Mouse (Mus musculus): ENCODE data around the gene H2-M11. TPM values are rescaled to one million over a fixed set of nuclear protein-coding genes. Genes with fewer than 3 reads are reported as not detected.

Gene H2-M11
- total RNA-seq (2021): not detected
- long read RNA-seq, experiment 1: 0 reads
- long read RNA-seq, experiment 2: 0 reads

- DNase-seq (ENCODE audit: low spot score in 2 of 2): no peak
Measured at GRCm38 (mm10) chr17:36546775-36547174, at the start of gene H2-M11. H2-M11 (plus strand) TSS chr17:36547075.

- no peak for DNase-seq (ENCODE audit: low spot score in 2 of 2)
Measured at GRCm38 (mm10) chr17:36500435-36500834, 46.4 kb upstream of the H2-M11 start.

- no peak for DNase-seq (ENCODE audit: low spot score in 2 of 2)
Measured at GRCm38 (mm10) chr17:36503910-36504309, 43.0 kb upstream of the H2-M11 start.

Other genes starting within 250 kb of the H2-M11 start
- not detected for gene H2-M10.1, start 220.9 kb upstream of the H2-M11 start, total RNA-seq (2021)
- not detected for gene H2-M10.3, start 178.7 kb upstream of the H2-M11 start, total RNA-seq (2021)
- not detected for gene H2-M10.4, start 84.7 kb upstream of the H2-M11 start, total RNA-seq (2021)
- gene H2-M9, start 95.6 kb downstream of the H2-M11 start, total RNA-seq (2021): not detected
- not detected for gene H2-M1, start 125.1 kb downstream of the H2-M11 start, total RNA-seq (2021)
- not detected for gene H2-M10.5, start 225.8 kb downstream of the H2-M11 start, total RNA-seq (2021)

Data from adrenal gland, postnatal 4 days (tissue).